Mouse (Mus musculus) MN1 (cell line): ENCODE data around the gene Krt87.
A peak's percentile ranks its signal among the peaks of the same experiment; 100 is the strongest.

Experiments
- DNase-seq: peaks from one replicate; pipeline ENCODE4 v3.0.0-alpha.2; 2016; ENCODE audit warnings: low spot score

Gene Krt87

GRCm38 (mm10) chr15:101418950-101419349 lies 19.7 kb downstream of the Krt87 start:
- no peak for DNase-seq

DNA sequence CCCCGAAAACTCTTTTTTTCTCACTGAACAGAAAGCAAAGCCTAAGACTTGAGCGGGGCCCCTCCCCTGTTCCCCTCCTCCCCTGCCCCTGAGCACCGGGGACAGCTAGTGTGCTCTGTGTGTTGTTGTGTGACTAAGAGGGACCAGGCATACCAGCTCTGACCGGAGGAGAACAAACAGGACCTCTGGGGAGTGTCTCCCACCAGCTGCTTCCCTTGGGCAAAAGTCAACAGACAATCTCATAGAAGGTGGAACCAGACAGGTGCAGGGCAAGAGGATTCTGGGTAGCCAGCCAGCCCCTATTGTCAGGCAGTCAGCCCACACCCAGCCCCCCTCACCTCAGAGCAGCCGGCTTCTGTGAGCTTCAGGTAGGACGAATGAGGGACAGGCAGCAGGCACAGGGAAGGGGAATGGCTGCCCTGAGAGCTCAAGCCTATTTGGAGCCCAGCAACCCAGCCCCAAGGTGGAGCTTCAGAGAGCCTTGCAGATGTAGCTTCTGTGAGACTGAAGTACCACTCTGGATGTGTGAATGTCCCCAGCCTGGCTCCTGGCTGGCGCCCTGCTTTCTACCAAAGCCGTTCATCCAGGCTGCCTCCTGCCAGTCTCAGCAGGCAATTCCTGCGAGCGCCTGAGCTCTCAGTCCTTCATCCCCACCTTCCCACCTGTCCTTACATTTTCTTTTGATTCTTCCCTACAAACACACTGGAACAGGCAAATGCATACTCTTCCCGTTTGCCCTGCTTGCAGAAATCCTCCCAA lies 23.6 kb downstream of the Krt87 start:
- DNase-seq, result no peak

DNA sequence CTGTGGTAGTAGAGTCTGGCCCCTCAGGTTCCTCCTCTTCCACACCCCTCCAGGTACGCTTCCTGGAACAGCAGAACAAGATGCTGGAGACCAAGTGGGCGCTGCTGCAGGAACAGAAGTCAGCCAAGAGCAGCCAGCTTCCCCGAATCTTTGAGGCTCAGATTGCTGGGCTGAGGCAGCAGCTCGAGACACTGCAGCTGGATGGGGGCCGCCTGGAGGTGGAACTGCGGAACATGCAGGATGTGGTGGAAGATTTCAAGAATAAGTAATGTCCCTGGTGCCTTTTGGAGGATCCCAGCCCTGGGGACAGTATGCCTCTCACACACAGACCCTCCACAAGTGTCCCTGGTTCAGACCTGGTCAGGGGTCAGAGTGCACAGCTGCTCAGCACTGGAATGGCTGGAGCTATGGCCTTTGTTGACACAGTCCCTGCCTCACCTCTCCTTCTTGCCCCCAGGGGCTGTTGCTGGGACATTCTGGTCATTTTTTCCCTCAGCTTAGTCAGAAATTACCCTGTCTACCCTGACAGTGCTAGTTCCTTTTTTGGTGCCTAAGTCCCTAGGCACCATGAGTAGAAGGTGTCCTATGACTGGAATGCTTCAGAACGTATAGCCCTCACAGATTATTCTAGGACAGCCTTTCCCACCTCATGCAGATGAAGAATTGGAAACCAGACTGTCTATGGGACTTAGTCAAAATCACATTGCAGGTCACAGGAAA lies 24.5 kb downstream of the Krt87 start:
- DNase-seq, result no peak

- no peak for DNase-seq
Measured at GRCm38 (mm10) chr15:101412188-101412587, 26.4 kb downstream of the Krt87 start.

DNA sequence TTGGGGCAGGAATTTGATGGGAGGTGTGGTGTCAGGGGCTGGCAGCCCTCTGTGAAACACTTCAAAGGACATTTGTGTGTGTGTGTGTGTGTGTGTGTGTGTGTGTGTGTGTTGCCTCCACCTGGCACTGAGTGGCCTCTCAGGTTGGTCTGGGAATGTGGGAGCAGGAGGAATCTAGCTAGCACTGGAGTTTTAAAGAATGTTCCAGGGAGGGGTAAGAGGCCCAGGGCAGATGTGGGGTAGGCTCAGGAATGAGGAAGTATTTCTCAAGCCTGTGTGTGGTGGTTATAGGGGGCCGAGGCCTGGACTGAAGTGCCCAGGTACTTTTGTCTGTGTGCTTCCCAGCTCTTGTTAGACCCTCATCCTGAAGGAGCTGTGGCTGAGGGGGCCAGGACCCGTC lies 27.8 kb downstream of the Krt87 start, which contains the start of gene Krt7:
Gene Krt7, plus strand, starts transcription at position 269 of the 400 bp plus-strand sequence.
- DNase-seq, result no peak

DNA sequence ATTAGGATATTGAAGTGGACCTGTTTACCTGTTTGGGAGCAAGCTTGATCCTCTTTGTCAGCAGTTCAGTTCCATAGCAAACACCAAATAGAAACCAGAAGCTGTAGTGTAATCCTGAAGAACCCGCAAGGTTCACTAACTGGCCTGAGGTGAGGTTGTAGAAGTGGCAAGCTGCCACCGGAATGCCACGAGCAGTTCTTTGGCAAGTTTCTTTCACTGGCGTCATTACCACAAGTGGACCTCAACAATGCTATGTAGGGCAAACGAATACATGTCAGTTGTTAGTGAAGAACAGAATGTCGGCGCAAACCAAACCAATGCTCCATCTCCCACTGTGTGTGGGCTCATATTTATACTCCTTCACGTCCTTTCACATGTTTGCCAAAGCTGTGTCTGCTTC lies 40.3 kb downstream of the Krt87 start:
- DNase-seq, result no peak

DNA sequence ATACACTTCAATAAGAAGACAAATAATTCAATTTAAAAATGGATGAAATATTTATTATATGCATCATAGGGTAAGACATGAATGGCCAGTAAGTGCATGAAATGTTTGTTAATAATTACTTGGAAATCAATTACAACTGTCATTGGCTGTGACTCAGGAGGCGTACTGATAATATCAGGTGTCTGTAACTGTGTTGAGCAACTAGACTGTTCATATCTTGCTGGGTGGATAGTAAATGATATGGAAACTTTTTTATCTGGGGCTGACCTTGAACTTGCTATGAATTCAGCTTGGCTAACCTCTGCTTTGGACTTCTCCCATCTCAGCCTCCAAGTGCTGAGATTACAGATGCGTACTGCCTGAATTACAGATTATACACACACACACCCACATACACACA lies 40.9 kb downstream of the Krt87 start:
- no peak for DNase-seq

GRCm38 (mm10) chr15:101396921-101397320 lies 41.7 kb downstream of the Krt87 start:
- no peak for DNase-seq

DNA sequence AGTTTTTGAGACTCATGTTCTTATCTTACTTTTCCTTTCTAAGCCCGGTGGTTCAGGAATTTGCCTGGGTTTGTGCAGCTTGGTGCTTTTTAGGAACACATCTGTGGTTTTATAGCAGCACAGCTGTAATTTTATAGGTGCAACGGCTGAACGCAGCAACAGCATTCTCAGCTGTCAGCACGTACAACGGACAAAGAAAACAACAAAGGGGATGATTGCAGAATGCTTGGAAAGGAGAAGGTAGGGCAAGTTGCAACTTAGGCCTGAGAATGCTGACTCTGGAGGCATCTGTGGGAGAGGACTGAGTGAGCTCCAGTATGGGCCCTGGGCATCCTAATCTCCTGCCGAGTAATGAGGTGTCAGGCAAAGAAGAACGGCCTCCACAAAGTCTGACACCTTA lies 42.1 kb downstream of the Krt87 start:
- DNase-seq, result no peak

DNA sequence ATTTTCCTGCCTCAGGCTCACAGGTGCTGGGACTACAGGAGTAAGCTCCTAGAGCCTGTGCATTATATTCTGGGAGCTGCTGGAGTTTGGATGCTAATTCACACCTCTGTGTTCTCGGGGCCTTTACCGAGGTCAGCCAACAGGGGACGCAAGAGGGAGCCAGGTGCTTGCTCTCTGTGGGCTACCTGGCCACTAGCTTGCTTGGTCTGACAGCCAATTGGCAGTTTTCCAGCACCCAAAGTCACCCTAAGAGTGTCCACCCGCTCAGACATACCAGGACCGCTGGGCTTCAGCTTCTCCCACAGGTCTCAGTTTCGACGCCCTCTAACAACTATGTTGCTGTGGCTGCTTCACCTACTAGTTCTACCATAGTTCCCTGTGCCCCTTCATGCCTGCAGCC lies 43.7 kb downstream of the Krt87 start:
- DNase-seq, result no peak

DNA sequence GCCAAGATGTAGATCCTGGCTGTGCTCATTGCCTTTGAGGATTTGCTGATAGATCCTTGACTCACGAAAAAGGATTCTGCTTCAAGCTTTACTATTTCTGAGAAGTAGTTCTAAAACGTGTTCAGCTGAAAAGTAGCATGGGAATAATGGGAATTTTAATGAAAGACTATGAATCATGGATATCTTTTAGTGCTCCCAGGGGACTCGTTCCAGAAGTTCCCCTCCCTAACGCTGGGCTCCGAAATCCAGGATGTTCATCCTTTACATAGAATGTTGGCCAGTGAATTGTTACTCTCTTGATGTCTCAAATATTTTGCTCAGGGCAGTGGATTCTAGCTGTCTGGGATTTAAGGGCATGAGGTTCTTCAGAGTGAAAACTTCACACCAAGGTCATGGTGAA lies 46.4 kb downstream of the Krt87 start:
- DNase-seq, result no peak

DNA sequence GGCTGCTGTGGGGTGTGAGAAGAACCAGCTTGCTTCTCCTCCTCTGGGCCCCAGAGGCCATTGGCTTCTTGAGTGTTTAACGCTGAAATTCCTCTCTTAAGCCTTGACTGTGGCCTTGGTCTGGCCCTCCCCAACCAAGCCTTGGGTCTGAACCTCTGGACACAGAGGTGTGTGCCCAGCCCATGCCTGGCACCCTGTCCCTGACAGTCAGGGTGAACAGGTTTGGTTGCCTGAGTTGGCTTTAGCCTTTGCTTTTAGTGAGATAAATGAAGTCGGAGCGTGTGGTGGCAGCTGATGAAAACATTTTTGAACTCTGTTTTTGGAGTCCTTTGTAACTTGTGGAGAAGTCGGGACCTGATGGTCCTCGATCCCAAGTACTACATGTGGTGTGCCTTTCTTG lies 48.4 kb downstream of the Krt87 start:
- DNase-seq, result no peak

DNA sequence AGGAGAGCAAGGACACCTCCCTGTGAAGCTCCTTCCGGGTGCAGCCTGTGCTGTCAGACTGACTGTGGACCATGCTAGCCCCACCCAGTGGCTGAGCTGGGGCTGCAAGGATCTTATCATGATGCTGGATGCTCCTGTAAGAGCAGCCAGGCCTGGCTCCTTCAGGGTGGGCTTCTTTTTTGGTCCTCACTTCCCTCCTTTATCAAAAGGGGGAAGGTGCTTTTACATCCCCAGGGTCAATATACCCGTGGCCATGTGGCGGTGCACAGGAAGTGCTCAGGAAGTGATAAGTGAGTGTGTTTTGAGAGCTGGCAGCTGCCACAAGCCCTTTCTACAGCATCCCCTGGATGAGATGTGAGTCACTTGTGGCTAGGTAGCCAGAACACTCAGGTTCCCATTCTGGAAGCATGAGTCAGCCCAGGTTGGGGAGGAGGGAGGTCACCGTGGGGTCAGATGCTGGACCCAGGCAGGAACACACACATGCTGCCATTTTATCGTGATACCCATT lies 50.5 kb downstream of the Krt87 start:
- DNase-seq, result no peak

DNA sequence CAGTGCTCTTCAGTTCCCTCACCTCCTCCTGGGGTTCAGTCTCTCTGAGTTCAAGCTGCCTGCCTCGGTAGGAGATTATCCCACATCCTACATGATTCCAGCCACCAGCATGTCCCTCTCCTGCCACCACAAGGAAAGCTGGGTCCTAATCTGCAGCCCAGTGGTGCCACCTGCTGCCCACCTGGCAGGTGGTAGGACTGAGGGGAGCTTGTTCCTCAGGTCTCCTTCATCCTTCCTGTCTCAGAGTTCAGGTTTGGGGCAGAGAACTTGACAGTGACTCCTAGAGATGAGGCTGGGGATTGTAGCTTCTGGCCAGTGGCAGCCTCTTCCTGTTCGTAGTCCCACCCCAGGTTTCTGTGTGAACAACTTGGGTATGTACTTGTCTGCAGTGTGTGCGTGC lies 51.4 kb downstream of the Krt87 start:
- no peak for DNase-seq

DNA sequence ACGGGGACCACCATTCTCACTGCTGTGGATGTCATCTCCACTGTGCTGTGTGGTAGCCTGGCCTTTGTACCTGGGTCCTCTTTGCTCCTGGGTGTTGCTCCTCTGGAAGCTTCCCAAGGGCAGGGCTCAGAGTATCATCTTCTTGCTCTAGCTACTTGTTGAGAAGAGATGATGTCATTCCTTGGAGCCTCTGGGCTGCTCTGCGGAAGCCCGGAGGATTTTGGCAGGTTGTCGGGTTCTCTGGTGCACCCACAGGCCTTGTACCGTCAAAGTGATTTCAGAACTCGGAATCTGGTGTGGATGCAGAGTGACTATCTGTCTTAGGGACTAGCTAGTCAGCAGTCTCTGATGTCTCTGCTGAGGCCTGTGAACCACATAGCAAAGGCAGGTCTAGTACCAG lies 53.5 kb downstream of the Krt87 start:
- no peak for DNase-seq

DNA sequence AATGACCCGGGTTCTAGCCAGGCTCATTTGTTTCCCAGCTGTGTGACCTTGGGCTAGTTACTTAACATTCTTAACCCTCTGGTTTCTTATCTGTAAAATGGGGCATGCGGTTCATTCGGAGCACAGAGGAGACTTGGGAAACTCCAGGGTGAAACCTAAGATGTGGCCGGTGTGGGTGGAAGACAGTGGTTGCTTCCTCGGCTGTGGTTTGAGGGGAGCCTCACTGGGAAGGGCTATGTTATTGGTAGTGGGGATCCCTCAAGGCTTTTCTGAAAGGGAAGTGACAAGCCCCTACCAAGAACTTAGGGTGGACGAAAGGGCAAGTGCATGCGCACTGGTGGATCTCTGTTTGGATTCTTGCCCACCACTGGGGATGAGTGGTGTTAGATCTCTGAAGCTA lies 54.0 kb downstream of the Krt87 start:
- DNase-seq, result no peak

GRCm38 (mm10) chr15:101382811-101383210 lies 55.8 kb downstream of the Krt87 start:
- DNase-seq, result peak; percentile 27

DNA sequence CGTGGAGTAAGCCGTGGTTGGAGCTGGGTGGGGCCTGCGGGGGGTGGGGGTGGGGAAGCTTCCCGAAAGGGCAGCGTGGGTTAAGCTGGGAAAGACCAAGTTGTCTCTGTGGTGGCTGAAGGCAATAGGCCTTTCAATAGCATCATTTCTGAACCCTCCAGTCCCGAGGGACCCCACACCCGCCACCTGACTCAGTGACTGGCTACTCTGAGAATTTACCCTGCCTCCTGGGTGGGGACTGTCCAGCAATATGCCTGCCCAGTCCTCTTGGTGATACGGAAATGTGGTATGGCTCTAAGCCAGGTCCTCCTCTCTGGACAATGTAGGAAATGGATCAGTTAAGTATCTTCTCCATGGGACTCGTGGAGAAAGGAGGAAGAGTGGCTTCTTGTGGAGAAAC lies 56.8 kb downstream of the Krt87 start:
- no peak for DNase-seq
